12 mouse cellular contexts compared by ENCODE assay signal in the genomic region with DNA sequence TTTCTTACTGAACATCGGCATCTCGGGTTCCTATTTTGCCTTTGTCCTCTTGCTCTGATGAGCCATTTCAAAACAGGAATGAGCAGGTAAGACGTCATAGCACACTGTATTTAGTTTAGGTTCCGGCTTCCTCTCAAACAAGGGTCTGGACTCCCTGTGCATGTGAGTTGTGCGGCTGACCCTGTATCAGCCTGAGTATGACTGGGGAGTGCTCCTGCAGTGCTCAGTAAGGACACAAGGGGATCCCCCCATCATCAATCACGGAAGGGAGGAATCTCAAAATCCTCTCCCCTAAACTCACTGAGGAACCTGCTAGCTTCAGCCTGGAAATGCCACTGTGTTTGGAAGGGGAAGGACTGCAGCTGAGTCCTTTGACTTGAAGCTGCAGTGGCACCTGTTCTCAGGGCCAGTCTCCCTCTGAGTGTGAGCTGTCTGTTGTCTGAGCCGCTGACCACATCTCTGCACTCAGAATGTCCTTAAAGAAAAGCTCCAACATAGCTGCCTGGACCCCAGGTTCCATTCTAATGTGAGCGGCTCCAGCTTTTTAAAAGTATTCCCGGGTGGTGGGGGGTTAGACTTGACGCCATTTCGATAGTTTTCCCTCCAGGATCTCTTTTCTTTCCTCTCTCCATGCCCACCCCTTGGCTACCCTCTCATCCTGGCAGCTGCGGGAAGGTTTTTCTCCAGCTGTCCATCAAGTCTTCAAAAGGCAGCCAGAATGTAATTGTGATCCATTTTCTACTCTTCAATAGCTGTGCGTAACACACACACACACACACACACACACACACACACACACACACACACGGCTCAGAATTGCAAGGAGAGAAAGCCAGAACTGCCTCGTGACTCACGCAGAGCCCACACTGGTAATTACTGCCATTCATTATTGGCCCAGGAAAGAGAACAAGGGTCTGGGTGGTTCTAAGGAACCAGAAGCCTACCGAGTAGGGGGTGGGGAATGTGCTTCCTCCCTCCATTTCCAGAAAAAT.
DNase-seq lines count a peak whose midpoint lies in the region; ATAC-seq lines count a peak whose summit lies in the region.
"Had no signal": no experiment of that assay in that cellular context is flagged by ENCODE, and none has a peak within 500 bp of the region (broad histone marks: within the 10 kb centered on the region; RNA-seq: fewer than 3 reads in every experiment).

No protein-coding gene starts in this region.

- WGBS in hindbrain, embryonic 12.5 days: 45% methylated on average over 17 of the region's 17 CpGs
- 64% methylated on average over 17 of the region's 17 CpGs for WGBS in midbrain, embryonic 10.5 days

- no peaks in the 10 kb centered on the region for H3K36me3 ChIP-seq in hindbrain, embryonic 12.5 days
- no peaks in the 10 kb centered on the region for H3K36me3 ChIP-seq in midbrain, embryonic 10.5 days
- H3K36me3 ChIP-seq: liver, embryonic 13.5 days; stomach, embryonic 15.5 days had no signal

- no peak overlapping the region for H3K4me3 ChIP-seq in hindbrain, embryonic 12.5 days
- no peak overlapping the region for H3K4me3 ChIP-seq in midbrain, embryonic 10.5 days
- H3K4me3 ChIP-seq: erythroblast, embryonic 14.5 days; liver, embryonic 13.5 days; stomach, embryonic 15.5 days had no signal

- H3K4me2 ChIP-seq in hindbrain, embryonic 12.5 days (replicated peaks): 0 out of 2 replicates have a peak overlapping the region, but pooled peaks have one; percentile 13
- H3K4me2 ChIP-seq: liver, embryonic 13.5 days; stomach, embryonic 15.5 days had no signal

- H3K9ac ChIP-seq in hindbrain, embryonic 12.5 days: no peak overlapping the region
- H3K9ac ChIP-seq: liver, embryonic 13.5 days; stomach, embryonic 15.5 days had no signal

- H3K27ac ChIP-seq in hindbrain, embryonic 12.5 days: no peak overlapping the region
- H3K27ac ChIP-seq in midbrain, embryonic 10.5 days (replicated peaks): peak overlapping the region; percentile 66
- H3K27ac ChIP-seq: liver, embryonic 13.5 days; stomach, embryonic 15.5 days had no signal

- no peaks in the 10 kb centered on the region for H3K9me3 ChIP-seq in hindbrain, embryonic 12.5 days (replicated peaks)
- no peaks in the 10 kb centered on the region for H3K9me3 ChIP-seq in midbrain, embryonic 10.5 days (replicated peaks)
- H3K9me3 ChIP-seq: liver, embryonic 13.5 days; stomach, embryonic 15.5 days had no signal

- ATAC-seq in hindbrain, embryonic 12.5 days (ENCODE audit: low FRiP score): peak; percentile 75
- ATAC-seq in erythroid progenitor cell, adult 5-6 weeks (replicated peaks; ENCODE audit: low FRiP score, poor library complexity, severe bottlenecking): no peak
- ATAC-seq: intestine, postnatal 0 days had no signal

- H3K27me3 ChIP-seq in hindbrain, embryonic 12.5 days: 0 out of 2 replicates have a peak, but pooled peaks cover 2% of the 10 kb centered on the region
- peaks cover 8% of the 10 kb centered on the region; the same call in 1 of the 2 replicates for H3K27me3 ChIP-seq in midbrain, embryonic 10.5 days (ENCODE audit: low read depth, poor library complexity, severe bottlenecking)
- H3K27me3 ChIP-seq: liver, embryonic 13.5 days; stomach, embryonic 15.5 days had no signal

- peaks cover 13% of the 10 kb centered on the region for H3K4me1 ChIP-seq in hindbrain, embryonic 12.5 days
- H3K4me1 ChIP-seq in midbrain, embryonic 10.5 days: peaks cover 14% of the 10 kb centered on the region
- H3K4me1 ChIP-seq: liver, embryonic 13.5 days; stomach, embryonic 15.5 days had no signal

- intact Hi-C loops in gastrocnemius, postnatal 14 days (cut with DNase I; ENCODE audit: low total_unique reads): no loop called here

- DNase-seq in embryo, embryonic 10.5 days (ENCODE audit: low spot score): peak; percentile 26
- DNase-seq in embryo, embryonic 9.5 days (ENCODE audit: extremely low spot score): no peak
- DNase-seq in midbrain, embryonic 10.5 days (ENCODE audit: low spot score): no peak
- peak; percentile 67 for DNase-seq in telencephalon, adult 2 months (ENCODE audit: low read depth, low spot score)
- no peak for DNase-seq in gastrocnemius, postnatal 14 days
- no peak for DNase-seq in gastrocnemius, postnatal 10 days
- DNase-seq: liver, embryonic 13.5 days had no signal

Comparison
In these comparisons a context has a peak if more than half of its experiments do, and no peak if none do; other contexts are left out.
1. DNase-seq: peak in embryo, embryonic 10.5 days (single experiment) and telencephalon, adult 2 months (single experiment); none in embryo, embryonic 9.5 days (single experiment), midbrain, embryonic 10.5 days (single experiment), gastrocnemius, postnatal 14 days (single experiment) and gastrocnemius, postnatal 10 days (single experiment).